Mouse (Mus musculus) midbrain, embryonic 12.5 days (tissue): ENCODE data around the gene Parm1. TPM values are rescaled to one million over a fixed set of nuclear protein-coding genes. Genes with fewer than 3 reads are reported as not detected.

Source experiments
- ATAC-seq: fragments of 200-750 bp; cut with Nextera tagmentation; 2 replicates; pipeline ENCODE4 v1.8.0; 2017; ENCODE audit warnings: low read depth, moderate TSS enrichment, moderate library complexity; ENCODE audit not compliant: low FRiP score
- H3K27ac ChIP-seq: fragments of 300-500 bp; sonication (generic); replicated peaks from 2 replicates; pipeline ENCODE4 v1.5.1; 2016; ENCODE audit warnings: mild to moderate bottlenecking
- H3K27me3 ChIP-seq: fragments of 300-500 bp; sonication (generic); 2 replicates; pipeline ENCODE4 v1.6.1; 2016; ENCODE audit warnings: mild to moderate bottlenecking
- H3K36me3 ChIP-seq: fragments of 300-500 bp; sonication (generic); 2 replicates; pipeline ENCODE4 v1.6.1; 2016
- H3K4me1 ChIP-seq: fragments of 300-500 bp; sonication (generic); 2 replicates; pipeline ENCODE4 v1.6.1; 2016
- H3K4me2 ChIP-seq: fragments of 300-500 bp; sonication (generic); replicated peaks from 2 replicates; pipeline ENCODE4 v1.6.1; 2016; ENCODE audit warnings: mild to moderate bottlenecking, moderate library complexity
- H3K4me3 ChIP-seq: fragments of 300-500 bp; sonication (generic); 2 replicates; pipeline ENCODE4 v1.5.1; 2016; ENCODE audit warnings: mild to moderate bottlenecking
- H3K9ac ChIP-seq: fragments of 300-500 bp; sonication (generic); replicated peaks from 2 replicates; pipeline ENCODE4 v1.6.1; 2016; ENCODE audit warnings: mild to moderate bottlenecking, moderate library complexity
- H3K9me3 ChIP-seq: fragments of 300-500 bp; sonication (generic); 2 replicates; pipeline ENCODE4 v1.6.1; 2016; ENCODE audit warnings: mild to moderate bottlenecking
- WGBS: fragments of 180-500 bp; shearing (Covaris S2); methylation state at CpG from one replicate; pipeline ENCODE4 v1.1.7; 2016; 5-methylcytosine and 5-hydroxymethylcytosine counted together
- polyA plus RNA-seq: library from polyadenylated mRNA; unstranded; fragments of >200 nt; fragmentation: Nextera tagmentation; extraction: Ambion mirVana; gene quantifications from 2 replicates; pipeline ENCODE4 v1.2.1, GENCODE M21; 2016

Parm1 gene
- polyA plus RNA-seq, 1 experiment from 2014 or later: 10.7 TPM

GRCm38 (mm10) chr5:91518946-91519345 lies 1.5 kb downstream of the Parm1 start:
- 33% methylated on average over 7 of the region's 7 CpGs for WGBS
- Histone ChIP-seq H3K9ac (no peak overlapping the region), H3K36me3 (no peaks in the 10 kb centered on the region), H3K27ac (no peak overlapping the region), H3K4me2 (peak overlapping the region; percentile 98), H3K4me3 (peak overlapping the region; percentile 51), H3K9me3 (no peaks in the 10 kb centered on the region), H3K27me3 (peaks cover 20% of the 10 kb centered on the region), H3K4me1 (peaks cover 20% of the 10 kb centered on the region)
- no peak for ATAC-seq

- Histone ChIP-seq H3K4me2 (no peak overlapping the region), H3K9ac (no peak overlapping the region), H3K4me1 (peaks cover 20% of the 10 kb centered on the region), H3K4me3 (no peak overlapping the region), H3K27ac (no peak overlapping the region), H3K9me3 (no peaks in the 10 kb centered on the region), H3K36me3 (no peaks in the 10 kb centered on the region), H3K27me3 (peaks cover 20% of the 10 kb centered on the region)
- no peak for ATAC-seq
- WGBS: 63% methylated on average over 4 of the region's 4 CpGs
These were observed 2.1 kb downstream of the Parm1 start for GRCm38 (mm10) chr5:91519521-91519920.

- no peak overlapping the region for H3K4me2 ChIP-seq
These were observed 15.5 kb downstream of the Parm1 start for GRCm38 (mm10) chr5:91532748-91533496.

DNA sequence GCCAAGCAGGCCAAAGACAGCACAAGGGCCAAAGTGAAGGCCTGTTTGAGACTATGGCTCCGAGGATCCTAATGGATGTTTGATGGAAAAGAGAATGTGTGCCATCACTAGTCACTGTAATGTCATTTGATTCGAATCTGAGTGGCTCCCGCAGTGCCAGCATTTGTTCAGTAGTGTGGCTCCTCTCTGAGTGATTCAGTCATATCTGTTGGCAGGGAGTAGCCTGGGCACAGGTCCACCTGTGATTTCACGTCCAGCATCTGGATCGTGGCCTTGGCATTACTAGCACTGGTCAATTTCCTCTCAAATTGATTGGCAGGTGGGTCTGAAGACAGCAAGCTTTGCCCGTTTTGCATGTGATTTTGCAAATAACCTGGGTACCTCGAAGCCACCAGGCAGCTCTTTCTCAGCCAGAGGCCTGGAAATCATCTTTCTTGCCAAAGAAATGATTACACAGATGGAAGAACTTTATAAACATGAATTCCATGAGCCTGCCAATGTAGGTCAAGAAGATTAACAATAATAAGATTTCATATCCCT lies 41.7 kb downstream of the Parm1 start:
- no peak for ATAC-seq
- Histone ChIP-seq H3K27ac (no peak overlapping the region), H3K9me3 (no peaks in the 10 kb centered on the region; the same call in 1 of the 2 replicates), H3K4me2 (no peak overlapping the region), H3K36me3 (no peaks in the 10 kb centered on the region), H3K4me3 (no peak overlapping the region), H3K4me1 (no peaks in the 10 kb centered on the region), H3K9ac (no peak overlapping the region), H3K27me3 (no peaks in the 10 kb centered on the region)
- WGBS: 89% methylated on average over 7 of the region's 7 CpGs

More at GRCm38 (mm10) chr5:91532748-91533496, 15.5 kb downstream of the Parm1 start:
- no peaks in the 10 kb centered on the region for H3K4me1 ChIP-seq
- no peaks in the 10 kb centered on the region for H3K36me3 ChIP-seq
- no peak overlapping the region for H3K27ac ChIP-seq
- H3K9ac ChIP-seq: no peak overlapping the region
- H3K27me3 ChIP-seq: no peaks in the 10 kb centered on the region
- no peak overlapping the region for H3K4me3 ChIP-seq
- ATAC-seq: no peak
- WGBS: 85% methylated on average over 10 of the region's 10 CpGs
- no peaks in the 10 kb centered on the region for H3K9me3 ChIP-seq

DNA sequence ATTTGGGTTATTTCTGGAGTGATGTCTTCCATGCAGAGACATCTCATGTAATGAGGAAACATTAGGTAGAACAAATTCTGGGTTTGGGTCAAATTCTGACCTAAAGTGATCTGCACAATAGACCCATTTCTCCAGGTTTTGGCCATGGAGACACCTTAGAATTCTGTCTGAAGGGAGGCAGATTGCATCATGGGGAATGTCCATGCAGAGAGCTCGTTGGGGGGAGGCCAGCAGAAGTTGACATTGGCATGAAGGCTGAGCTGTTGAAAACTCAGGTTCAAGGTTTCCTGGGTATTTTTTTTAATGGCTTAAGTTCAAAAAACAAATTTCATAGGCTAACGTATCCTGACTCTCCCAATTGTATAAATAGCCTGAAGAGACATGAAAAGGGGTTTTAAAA lies 42.3 kb downstream of the Parm1 start:
- whole genome bisulfite sequencing: 83% methylated on average over 2 of the region's 2 CpGs
- no peaks in the 10 kb centered on the region for H3K27me3 ChIP-seq

GRCm38 (mm10) chr5:91561394-91561793 lies 44.0 kb downstream of the Parm1 start:
- H3K9me3 ChIP-seq: no peaks in the 10 kb centered on the region; the same call in 1 of the 2 replicates
- no peaks in the 10 kb centered on the region for H3K4me1 ChIP-seq
- WGBS: 81% methylated on average over 3 of the region's 3 CpGs
- H3K27me3 ChIP-seq: no peaks in the 10 kb centered on the region
- no peak overlapping the region for H3K4me3 ChIP-seq
- H3K36me3 ChIP-seq: no peaks in the 10 kb centered on the region
- no peak overlapping the region for H3K4me2 ChIP-seq
- ATAC-seq: no peak
- H3K9ac ChIP-seq: no peak overlapping the region
- no peak overlapping the region for H3K27ac ChIP-seq

More for the DNA sequence above, 42.3 kb downstream of the Parm1 start:
- H3K4me3 ChIP-seq: no peak overlapping the region
- no peak for ATAC-seq
- no peak overlapping the region for H3K27ac ChIP-seq
- no peaks in the 10 kb centered on the region for H3K4me1 ChIP-seq
- no peaks in the 10 kb centered on the region; the same call in 1 of the 2 replicates for H3K9me3 ChIP-seq
- H3K36me3 ChIP-seq: no peaks in the 10 kb centered on the region
- H3K4me2 ChIP-seq: no peak overlapping the region
- H3K9ac ChIP-seq: no peak overlapping the region

GRCm38 (mm10) chr5:91562486-91562885 lies 45.1 kb downstream of the Parm1 start:
- Histone ChIP-seq H3K4me1 (no peaks in the 10 kb centered on the region), H3K27ac (no peak overlapping the region), H3K27me3 (no peaks in the 10 kb centered on the region), H3K4me2 (no peak overlapping the region), H3K9me3 (no peaks in the 10 kb centered on the region; the same call in 1 of the 2 replicates), H3K36me3 (no peaks in the 10 kb centered on the region), H3K9ac (no peak overlapping the region), H3K4me3 (no peak overlapping the region)
- no peak for ATAC-seq
- WGBS: 80% methylated on average over 7 of the region's 7 CpGs

DNA sequence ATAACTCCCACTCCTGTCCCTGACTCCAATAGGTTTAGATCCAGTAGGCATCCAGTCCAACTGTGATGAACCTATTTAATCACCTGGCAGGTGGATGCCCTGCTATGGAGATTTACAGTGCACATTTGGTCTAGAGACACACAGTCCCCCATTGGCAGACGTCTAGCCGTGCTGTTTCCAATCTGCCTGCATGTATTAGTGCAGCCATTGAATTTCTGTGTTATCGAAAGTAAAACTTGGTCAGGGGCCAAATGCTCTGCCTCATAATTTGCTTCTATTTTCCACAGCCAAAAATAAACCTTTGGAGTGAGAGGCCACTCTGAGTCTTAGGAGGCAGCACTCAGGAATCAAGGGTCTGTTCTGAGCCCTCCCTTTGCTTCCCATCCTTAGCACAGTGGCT lies 46.6 kb downstream of the Parm1 start:
- Histone ChIP-seq H3K4me1 (no peaks in the 10 kb centered on the region), H3K36me3 (no peaks in the 10 kb centered on the region), H3K4me3 (no peak overlapping the region), H3K27ac (no peak overlapping the region), H3K9ac (no peak overlapping the region), H3K4me2 (no peak overlapping the region), H3K9me3 (no peaks in the 10 kb centered on the region; the same call in 1 of the 2 replicates), H3K27me3 (no peaks in the 10 kb centered on the region)
- no peak for ATAC-seq
- 95% methylated on average over 3 of the region's 3 CpGs for WGBS

- no peak overlapping the region for H3K9ac ChIP-seq
- no peak overlapping the region for H3K4me2 ChIP-seq
- H3K4me3 ChIP-seq: no peak overlapping the region
- no peak for ATAC-seq
- H3K9me3 ChIP-seq: no peaks in the 10 kb centered on the region; the same call in 1 of the 2 replicates
- no peaks in the 10 kb centered on the region for H3K36me3 ChIP-seq
- no peak overlapping the region for H3K27ac ChIP-seq
- H3K27me3 ChIP-seq: no peaks in the 10 kb centered on the region
- no peaks in the 10 kb centered on the region for H3K4me1 ChIP-seq
- 94% methylated on average over 3 of the region's 3 CpGs for WGBS
These were observed 48.0 kb downstream of the Parm1 start for GRCm38 (mm10) chr5:91565458-91565857.

DNA sequence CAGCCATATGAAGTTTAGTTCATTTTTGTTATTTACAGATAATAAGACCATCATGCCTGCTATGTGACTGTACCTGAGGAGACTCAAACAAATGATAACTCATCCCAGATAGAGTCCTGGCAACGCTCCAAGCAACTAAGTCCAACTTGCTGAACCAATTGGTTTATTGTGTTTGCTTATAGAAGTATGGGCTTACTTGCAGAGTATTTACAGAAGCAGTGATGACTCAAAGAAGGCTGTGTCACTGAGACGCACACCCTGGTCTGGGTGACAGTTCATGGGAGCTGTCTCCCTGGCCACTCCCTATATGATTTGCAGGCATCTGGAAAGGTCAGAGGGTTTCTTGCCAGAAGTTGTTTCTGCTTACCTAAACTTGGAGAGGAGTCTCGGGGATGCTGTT lies 49.2 kb downstream of the Parm1 start:
- no peaks in the 10 kb centered on the region; the same call in 1 of the 2 replicates for H3K9me3 ChIP-seq
- H3K9ac ChIP-seq: no peak overlapping the region
- 79% methylated on average over 3 of the region's 3 CpGs for WGBS
- no peaks in the 10 kb centered on the region for H3K36me3 ChIP-seq
- ATAC-seq: no peak
- no peak overlapping the region for H3K4me2 ChIP-seq
- no peak overlapping the region for H3K4me3 ChIP-seq
- no peaks in the 10 kb centered on the region for H3K4me1 ChIP-seq
- no peaks in the 10 kb centered on the region for H3K27me3 ChIP-seq
- no peak overlapping the region for H3K27ac ChIP-seq

DNA sequence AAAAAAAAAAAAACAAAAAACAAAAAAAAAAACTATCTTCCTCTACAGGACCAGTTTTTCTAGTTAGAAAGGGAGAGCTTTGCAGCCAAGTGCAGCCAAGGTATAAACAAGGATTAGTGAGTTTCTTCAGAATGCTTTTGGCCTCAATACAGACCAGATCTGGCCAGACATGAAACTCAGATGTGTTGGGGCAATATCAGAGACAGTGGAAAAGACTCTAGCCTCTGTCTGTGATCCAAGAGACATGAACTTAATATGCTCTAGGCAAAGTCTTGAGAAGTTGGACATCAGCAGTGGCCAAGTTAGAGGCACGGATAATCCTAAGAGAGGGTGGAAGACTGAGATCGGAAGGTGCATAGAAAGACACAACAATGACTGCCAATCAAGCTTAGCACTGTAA lies 56.8 kb downstream of the Parm1 start:
- WGBS: 66% methylated on average over 2 of the region's 2 CpGs
- Histone ChIP-seq H3K4me3 (no peak overlapping the region), H3K9me3 (no peaks in the 10 kb centered on the region), H3K9ac (no peak overlapping the region), H3K27me3 (no peaks in the 10 kb centered on the region), H3K4me1 (no peaks in the 10 kb centered on the region), H3K36me3 (no peaks in the 10 kb centered on the region), H3K27ac (no peak overlapping the region), H3K4me2 (no peak overlapping the region)
- no peak for ATAC-seq

GRCm38 (mm10) chr5:91578924-91579323 lies 61.5 kb downstream of the Parm1 start:
- ATAC-seq: no peak
- no peaks in the 10 kb centered on the region for H3K27me3 ChIP-seq

More at GRCm38 (mm10) chr5:91578924-91579323, 61.5 kb downstream of the Parm1 start:
- no peaks in the 10 kb centered on the region for H3K9me3 ChIP-seq
- no peaks in the 10 kb centered on the region for H3K36me3 ChIP-seq
- H3K4me2 ChIP-seq: no peak overlapping the region
- no peaks in the 10 kb centered on the region for H3K4me1 ChIP-seq
- no peak overlapping the region for H3K4me3 ChIP-seq
- no peak overlapping the region for H3K27ac ChIP-seq
- no peak overlapping the region for H3K9ac ChIP-seq
- WGBS: 89% methylated on average over 7 of the region's 7 CpGs
